Mouse (Mus musculus) bone marrow macrophage, adult 2 months (primary cell): Measurements from ENCODE around the gene Eif1. TPM values are rescaled to one million over a fixed set of nuclear protein-coding genes. Genes with fewer than 3 reads are reported as not detected.
A peak's percentile ranks its signal among the peaks of the same experiment; 100 is the strongest.

Experiments
- H3K27ac ChIP-seq: 2 replicates; pipeline ENCODE4 v1.5.1; 2012; ENCODE audit warnings: low read depth, low read length; ENCODE audit not compliant: insufficient read depth
- H3K4me1 ChIP-seq: 2 replicates; pipeline ENCODE4 v1.6.1; 2012; ENCODE audit warnings: low read length; ENCODE audit not compliant: control insufficient read depth, insufficient read depth
- H3K4me3 ChIP-seq: 2 replicates; pipeline ENCODE4 v1.5.1; 2012; ENCODE audit warnings: mild to moderate bottlenecking, low read length, moderate library complexity; ENCODE audit not compliant: insufficient read depth
- CTCF ChIP-seq: IDR thresholded peaks from 2 replicates; pipeline ENCODE4 v1.5.1; 2012; ENCODE audit warnings: low read depth, mild to moderate bottlenecking, low read length, moderate library complexity
- POLR2A ChIP-seq: IDR thresholded peaks from 2 replicates; pipeline ENCODE4 v1.6.1; 2012; ENCODE audit warnings: mild to moderate bottlenecking, low read depth, low read length, borderline replicate concordance
- polyA plus RNA-seq: library from polyadenylated mRNA; stranded (reverse); fragments of >200 nt; gene quantifications from 2 replicates; pipeline ENCODE4 v1.2.4, GENCODE M21; 2012; ENCODE audit not compliant: missing spikeins, insufficient read depth, insufficient read length

The Eif1 gene
- polyA plus RNA-seq, 1 experiment: 922 TPM

DNA sequence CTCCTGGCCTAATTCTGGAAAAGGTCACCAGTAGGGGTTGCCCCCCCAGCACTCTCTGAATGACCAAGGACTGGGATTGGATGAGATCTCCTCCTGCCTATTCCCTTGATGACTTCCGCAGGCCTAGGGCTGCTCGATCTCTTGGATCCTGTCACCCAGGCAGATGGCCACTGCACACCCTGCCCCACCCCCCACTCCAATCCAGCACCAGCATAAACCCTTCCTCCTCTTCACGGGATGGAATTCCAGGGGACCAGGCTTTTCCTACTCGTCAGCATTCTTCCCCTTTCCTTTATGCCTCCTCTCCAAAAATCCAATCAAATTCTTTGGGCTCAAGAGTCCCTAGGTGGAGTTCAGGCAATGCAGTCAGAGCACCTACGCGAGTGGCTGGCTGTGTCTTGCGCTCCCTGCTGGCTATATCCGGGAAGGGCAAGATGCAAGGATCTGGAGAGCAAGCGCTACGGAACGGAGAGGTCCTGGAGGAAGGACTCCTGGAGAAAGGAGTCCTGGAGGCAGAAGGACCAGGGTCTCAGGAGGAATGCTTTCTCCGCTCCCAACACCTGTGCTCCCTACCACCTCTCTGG lies 43.4 kb downstream of the Eif1 start:
- TF ChIP-seq POLR2A: no peak
- TF ChIP-seq CTCF: peak; percentile 48
- Histone ChIP-seq H3K27ac (no peak overlapping the region), H3K4me3 (no peak overlapping the region), H3K4me1 (no peaks in the 10 kb centered on the region)

DNA sequence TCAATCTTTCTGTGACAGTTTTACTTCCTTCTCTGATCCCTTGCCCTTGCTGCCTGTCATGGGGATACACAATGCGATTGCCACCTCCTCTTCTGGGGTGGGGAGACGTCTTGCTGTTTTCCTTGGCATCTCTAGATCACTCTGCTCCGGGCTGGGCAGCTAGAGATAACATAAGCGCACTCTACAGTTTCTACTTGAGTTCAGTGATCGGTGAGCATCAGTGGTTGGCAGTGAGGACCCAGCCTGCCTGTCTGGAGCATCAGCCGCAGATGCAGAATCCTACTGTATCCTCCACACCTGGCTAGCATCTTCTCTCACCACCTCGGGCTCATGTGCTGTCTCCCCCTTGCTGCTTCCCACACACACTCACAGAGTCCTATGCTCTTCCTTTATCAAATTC lies 49.5 kb downstream of the Eif1 start:
- Histone ChIP-seq H3K4me1 (peaks cover 13% of the 10 kb centered on the region), H3K27ac (no peak overlapping the region), H3K4me3 (no peak overlapping the region)
- TF ChIP-seq CTCF: no peak
- TF ChIP-seq POLR2A: no peak

DNA sequence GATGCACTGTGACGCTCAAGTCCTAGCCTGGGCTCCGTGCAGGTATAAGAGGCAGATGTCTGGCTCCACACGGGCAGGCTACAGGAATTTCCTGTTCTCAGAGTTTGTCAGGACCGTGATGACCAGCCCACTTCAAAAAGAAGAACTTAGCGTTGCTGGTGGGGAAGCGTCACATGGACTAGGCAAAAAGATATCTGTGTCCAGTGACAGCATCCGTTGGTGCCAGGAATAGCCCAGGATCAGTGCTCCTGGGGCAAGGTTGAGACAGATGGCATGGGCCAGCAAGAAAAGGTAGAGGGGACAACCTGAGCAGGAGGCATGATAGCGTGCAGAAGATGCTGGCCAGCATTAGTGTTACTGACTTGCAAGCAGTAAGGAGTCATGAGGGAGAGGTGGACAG lies 50.1 kb downstream of the Eif1 start:
- TF ChIP-seq POLR2A (no peak), CTCF (no peak)
- Histone ChIP-seq H3K4me3 (no peak overlapping the region), H3K27ac (no peak overlapping the region)

More for the DNA sequence above, 50.1 kb downstream of the Eif1 start:
- H3K4me1 ChIP-seq: peaks cover 13% of the 10 kb centered on the region

Other genes starting within 250 kb of the Eif1 start
- not detected in 2 replicates for gene Krt32, start 231.7 kb upstream of the Eif1 start, polyA plus RNA-seq
- not detected in 2 replicates for gene Krt35, start 223.6 kb upstream of the Eif1 start, polyA plus RNA-seq
- not detected in 2 replicates for gene Krt36, start 214.3 kb upstream of the Eif1 start, polyA plus RNA-seq
- gene Krt13, start 198.3 kb upstream of the Eif1 start, polyA plus RNA-seq: not detected in 2 replicates
- not detected in 2 replicates for gene Krt15, start 184.0 kb upstream of the Eif1 start, polyA plus RNA-seq
- gene Krt19, start 171.2 kb upstream of the Eif1 start, polyA plus RNA-seq: not detected in 2 replicates
- gene Krt9, start 126.6 kb upstream of the Eif1 start, polyA plus RNA-seq: not detected in 2 replicates
- not detected in 2 replicates for gene Krt14, start 112.3 kb upstream of the Eif1 start, polyA plus RNA-seq
- not detected in 2 replicates for gene Krt16, start 71.0 kb upstream of the Eif1 start, polyA plus RNA-seq
- not detected in 2 replicates for gene Krt17, start 58.9 kb upstream of the Eif1 start, polyA plus RNA-seq
- gene Krt42, start 50.0 kb upstream of the Eif1 start, polyA plus RNA-seq: not detected in 2 replicates
- gene Gast, start 14.5 kb downstream of the Eif1 start, polyA plus RNA-seq: not detected in 2 replicates
- gene Hap1, start 36.2 kb downstream of the Eif1 start, polyA plus RNA-seq: 0.68 and 1.2 TPM in 2 replicates
- 7.3 and 15.0 TPM in 2 replicates for gene Jup, start 77.9 kb downstream of the Eif1 start, polyA plus RNA-seq
- gene P3h4, start 95.0 kb downstream of the Eif1 start, polyA plus RNA-seq: 0.67 TPM in 1 of 2 replicates, not detected in the other
- gene Fkbp10, start 95.8 kb downstream of the Eif1 start, polyA plus RNA-seq: 1.3 and 1.6 TPM in 2 replicates
- 13.0 and 17.6 TPM in 2 replicates for gene Nt5c3b, start 121.9 kb downstream of the Eif1 start, polyA plus RNA-seq
- not detected in 2 replicates for gene Klhl10, start 122.0 kb downstream of the Eif1 start, polyA plus RNA-seq
- 4.7 and 6.1 TPM in 2 replicates for gene Klhl11, start 152.9 kb downstream of the Eif1 start, polyA plus RNA-seq
- 51.4 and 62.3 TPM in 2 replicates for gene Acly, start 208.1 kb downstream of the Eif1 start, polyA plus RNA-seq
- 0.19 and 0.34 TPM in 2 replicates for gene Ttc25, start 225.7 kb downstream of the Eif1 start, polyA plus RNA-seq